Mouse (Mus musculus): ENCODE data around the gene Mrpl37.

Mrpl37 gene

DNA sequence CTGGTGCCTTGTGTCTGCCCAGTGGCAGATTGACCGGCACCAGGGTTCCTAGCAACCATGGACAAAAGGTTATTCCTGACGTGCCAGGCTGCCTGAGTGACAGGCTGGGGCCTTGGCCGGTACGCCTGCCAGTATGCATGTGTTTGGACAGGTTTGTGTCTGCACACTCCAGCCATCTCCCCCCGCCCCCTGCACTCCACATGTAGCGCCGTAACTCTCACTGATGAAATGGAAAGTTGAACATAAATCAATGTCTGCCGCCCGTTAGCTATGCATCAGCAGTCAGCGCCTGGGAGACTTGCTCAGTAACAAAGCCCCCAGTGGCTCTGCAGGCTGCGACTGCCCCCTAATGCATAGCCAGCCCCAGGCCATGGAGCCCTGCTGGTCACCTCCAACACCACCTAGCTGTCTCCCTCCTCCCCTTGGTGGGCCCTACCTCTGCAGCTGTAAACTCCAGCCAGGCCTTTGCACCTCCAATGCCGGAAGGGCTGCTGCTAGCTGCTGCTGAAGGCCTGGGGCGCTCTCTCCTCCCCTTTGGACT, 50.6 kb downstream of the Mrpl37 start:
- no peak for DNase-seq

DNA sequence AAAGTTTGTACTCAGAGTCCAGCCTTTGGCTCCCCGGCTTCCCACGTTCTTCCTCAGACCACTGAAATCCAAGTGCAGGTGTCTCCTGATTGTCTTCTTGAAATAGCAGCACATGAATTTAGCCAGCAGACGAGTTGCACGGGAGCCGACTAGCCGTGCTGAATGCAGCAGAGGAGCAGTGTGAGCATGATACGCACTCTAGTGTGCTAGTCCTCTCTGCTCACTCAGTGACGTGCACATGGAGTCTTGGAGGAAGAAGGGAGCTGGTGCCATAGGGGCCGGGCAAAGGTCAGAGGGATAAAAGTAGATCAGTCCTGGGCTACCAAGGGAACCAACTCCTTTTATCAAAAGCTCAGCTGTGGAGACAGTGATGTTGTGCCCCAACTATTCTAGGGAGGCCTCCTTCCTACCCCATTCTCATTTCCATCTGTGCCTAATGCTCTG, 52.8 kb downstream of the Mrpl37 start:
- DNase-seq, result no peak

DNA sequence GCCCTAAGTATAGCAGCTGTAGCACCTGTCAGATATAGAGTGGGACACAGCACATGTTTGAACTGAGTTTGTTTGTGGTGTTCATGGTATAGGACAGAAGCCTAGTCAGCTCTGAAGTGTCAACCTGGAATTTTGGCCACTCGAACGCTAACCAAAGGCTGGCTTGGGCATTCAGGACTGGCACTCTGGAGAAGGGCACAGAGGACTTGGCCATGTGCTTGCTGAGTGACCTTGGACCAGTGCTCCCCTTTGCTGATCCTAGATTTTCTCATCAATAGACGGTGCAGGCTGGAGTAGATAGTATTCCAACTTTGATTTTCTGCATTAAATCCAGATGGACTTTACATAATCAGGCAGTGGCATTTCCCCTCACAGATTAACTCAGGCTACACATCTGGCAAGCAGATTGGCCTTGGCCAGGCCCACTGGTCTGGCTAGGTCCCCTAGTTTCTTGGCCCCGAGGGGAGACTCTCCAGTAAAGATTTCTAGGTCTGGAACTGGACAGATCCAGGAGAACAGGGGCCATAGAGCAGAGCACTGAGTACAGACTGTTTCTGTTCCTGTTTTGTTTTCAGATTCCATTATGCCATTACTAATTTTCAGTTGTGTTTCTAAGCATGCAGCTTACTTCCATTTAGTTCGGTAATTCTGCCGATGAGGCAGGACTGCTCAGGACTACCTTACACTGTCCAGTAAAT, 53.4 kb downstream of the Mrpl37 start:
- no peak for DNase-seq

DNA sequence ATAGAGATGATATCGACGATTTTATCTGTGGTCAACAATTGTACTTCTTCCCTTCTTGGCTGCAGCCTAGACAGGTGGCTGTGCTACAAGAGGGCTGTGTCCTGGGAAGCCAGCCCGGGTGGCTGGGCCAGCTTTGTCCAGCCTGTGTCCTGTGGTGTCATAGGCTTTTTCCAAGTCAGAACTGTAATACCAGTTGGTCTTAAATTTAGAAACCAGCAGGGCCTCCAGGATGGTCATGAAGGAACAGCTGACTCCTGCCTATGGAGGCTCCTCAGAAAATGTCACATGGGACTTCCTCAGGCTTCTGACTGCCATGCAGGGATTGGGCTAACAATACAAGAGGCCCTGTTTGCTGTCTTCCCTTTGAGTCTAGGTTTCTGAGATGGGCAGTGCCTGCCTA, 54.1 kb downstream of the Mrpl37 start:
- DNase-seq, result no peak

DNA sequence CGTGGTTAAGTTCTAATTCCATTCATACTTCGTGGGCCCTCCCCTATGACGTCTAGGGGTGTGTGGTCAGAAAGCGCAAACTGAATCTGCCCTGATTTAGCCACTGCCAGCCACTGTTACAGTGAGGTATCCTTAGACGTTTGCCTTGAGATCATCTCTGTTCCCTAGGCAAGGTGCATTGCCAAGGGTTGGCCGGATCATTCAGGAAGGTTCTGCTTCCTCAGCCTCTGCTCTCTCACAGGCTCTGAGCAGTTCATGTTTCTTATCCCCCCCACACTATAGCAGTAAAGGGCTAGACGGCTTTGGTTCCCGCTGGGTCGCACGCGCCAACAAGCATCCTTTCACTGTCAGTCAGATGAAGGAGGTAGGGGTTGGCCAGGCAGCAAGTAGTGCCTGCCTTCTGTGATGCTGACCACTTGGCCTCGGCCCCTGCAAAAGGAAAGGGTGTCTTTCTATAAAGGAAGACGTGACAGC, 54.6 kb downstream of the Mrpl37 start:
- DNase-seq, result no peak

DNA sequence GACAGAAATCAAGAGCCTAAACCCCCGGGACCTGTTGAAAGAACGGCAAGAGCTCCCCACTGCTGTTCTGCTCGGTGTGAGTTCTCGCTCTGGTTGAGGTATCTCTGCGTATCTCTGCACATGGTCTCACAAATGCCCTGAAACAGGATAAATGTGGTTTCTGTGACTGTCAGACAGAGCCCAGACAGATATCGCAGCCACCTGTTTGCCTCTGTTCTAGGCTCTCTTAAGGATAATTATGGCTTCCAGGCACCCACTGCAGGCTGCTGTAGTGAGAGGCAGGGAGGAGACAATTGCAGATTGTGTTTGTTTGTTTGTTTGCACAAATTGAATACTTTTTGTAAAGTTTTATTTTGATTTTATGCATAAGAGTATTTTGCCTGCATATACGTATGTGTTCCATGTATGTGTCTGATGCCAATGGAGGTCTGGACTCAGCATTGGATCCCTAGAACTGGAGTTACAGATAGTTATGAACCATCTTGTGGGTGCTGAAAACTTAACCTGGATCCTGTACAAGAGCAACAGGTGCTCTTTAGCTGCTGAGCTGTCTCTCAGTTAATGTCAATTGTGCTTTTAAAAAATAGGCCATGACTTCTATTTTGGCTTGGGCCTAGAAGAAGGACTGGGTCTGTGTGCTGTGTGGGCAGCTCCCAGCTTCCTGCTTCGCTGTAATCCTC, 55.2 kb downstream of the Mrpl37 start:
- DNase-seq, result no peak

DNA sequence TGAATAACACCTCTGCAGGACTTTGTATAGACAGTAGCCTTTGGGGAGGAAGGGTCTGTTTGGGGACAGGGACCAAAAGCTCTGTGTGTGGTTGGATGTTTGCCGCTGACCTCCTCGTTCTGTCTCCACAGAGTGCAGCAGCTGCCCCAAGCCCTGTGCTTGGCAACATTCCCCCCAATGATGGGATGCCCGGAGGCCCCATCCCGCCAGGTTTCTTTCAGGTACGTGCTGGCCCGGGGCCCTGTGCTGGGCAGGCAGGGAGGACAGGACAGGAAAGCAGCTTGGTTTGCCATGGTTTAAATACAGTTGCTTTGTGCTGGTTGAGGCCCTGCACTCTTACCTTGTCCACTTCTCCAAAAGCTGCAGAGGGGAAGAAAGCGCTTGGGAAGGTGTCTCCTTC, 57.1 kb downstream of the Mrpl37 start:
- DNase-seq, result no peak

DNA sequence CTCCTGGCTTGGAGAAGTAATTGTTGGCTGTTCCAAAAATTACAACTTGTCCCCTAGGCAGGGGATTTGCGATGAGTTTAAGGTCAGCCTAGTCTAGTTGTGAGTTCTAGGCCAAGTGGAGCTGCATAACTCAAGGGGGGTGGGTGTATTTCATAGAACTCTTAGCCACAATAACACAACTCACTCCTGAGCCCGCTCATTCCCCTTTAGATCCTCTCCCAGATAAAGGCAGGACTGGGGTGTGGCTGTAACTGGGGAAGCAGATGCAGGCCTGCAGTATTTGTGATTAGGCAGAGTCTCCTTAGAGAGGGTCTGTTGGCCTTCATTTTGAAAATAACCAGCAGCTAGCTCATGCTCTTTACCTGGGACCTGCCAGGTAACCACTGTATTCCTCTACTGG, 58.5 kb downstream of the Mrpl37 start:
- no peak for DNase-seq

DNA sequence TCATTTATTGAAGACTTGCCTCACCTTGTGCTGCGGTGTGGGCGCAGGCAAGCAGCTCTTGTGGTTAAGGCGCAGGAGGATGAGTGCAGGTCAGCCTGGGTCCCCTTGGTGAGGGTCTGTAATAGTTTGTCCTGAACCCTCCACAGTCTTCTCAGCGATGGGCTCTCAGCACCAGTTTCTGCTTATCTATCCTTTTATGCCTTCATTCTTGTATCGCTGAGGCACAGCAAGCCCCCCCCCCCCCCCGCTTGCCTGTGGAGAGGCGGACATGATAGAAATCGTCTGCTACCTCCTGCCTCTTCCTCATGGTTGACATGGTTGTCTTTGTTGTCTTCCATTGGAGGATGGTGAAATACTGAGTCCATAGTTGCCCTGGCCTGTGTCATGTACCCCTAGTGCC, 59.3 kb downstream of the Mrpl37 start:
- no peak for DNase-seq

DNA sequence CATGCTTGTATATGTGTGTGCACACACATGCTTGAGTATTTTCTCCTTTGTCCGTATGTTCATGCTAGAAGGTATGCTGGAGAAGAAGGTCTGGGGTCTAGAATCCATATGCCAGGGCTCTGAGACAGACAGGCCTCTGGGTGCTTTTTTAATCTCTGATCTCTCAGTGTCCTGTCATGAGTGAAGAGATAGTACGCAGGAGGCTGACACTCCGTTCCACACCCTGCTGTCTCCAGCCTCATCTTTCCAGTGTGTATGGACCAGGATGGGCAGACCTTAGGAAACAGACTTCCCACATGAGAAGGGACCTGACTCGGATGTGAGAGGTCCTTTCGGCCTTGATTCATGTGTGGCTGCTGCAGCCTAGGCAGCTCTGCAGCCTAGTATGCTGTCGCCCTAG, 59.9 kb downstream of the Mrpl37 start:
- DNase-seq, result no peak

DNA sequence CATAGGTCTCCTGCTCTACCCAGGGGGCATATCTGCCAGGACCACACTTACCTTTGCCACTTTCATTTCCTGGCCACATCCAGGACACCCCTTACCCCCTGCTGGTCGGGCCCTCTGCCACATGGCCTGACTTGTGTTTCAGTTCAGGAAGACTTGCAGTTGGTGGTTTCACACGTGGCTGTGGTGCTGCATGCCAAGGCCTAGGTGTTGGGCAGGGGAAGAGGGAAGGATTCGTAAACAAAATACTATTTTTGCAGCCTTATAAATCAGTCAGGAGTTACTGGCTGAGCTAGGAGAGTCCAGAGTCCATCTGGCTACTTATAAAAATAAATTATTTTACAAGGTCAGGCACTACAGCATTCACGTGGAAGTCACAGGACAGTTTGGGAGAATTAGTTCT, 60.4 kb downstream of the Mrpl37 start:
- DNase-seq, result no peak

Measured in right cerebral cortex, postnatal 14 days (tissue).